Mouse (Mus musculus): ENCODE data around the gene Fam117b. TPM values are rescaled to one million over a fixed set of nuclear protein-coding genes. Genes with fewer than 3 reads are reported as not detected.

The Fam117b gene
- polyA plus RNA-seq, 1 experiment from 2014 or later, result 2.9 TPM

DNA sequence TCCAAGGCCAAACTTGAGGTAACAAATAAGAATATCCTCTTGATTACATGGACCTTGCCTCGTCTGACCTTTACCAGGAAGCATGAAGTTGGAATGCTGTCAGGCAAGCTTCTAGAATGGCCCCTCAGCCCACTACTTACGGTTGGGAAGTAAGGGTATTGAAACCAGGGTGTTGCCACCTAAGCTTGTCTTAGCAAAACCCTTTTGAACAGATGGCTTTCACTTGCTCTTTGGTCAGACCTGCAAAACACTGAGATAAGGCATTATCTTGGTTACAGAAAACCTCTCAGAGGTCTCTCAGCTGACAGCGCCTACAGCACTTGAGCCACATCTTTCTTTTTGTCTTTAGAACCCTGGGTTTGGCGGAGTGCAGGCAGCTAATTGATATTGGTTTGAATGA is 18.8 kb upstream of the Fam117b start:
- Histone ChIP-seq H3K4me2 (ENCODE audit: low read depth, low read length) (no peak overlapping the region), H3K4me3 (ENCODE audit: low read length) (no peak overlapping the region), H3K36me3 (ENCODE audit: control insufficient read depth, insufficient read depth) (no peaks in the 10 kb centered on the region), H3K9me3 (replicated peaks; ENCODE audit: control insufficient read depth, low read length) (no peaks in the 10 kb centered on the region), H3K4me1 (ENCODE audit: control insufficient read depth, insufficient read depth, low read length) (peaks cover 10% of the 10 kb centered on the region), H3K27me3 (ENCODE audit: control insufficient read depth, insufficient read depth, low read length) (no peaks in the 10 kb centered on the region), H3K27ac (ENCODE audit: low read length) (no peak overlapping the region), H3K9ac (ENCODE audit: low read length) (no peak overlapping the region)
- ATAC-seq (replicated peaks; ENCODE audit: extremely low read depth, insufficient read depth, low FRiP score), result no peak
- WGBS, result 59% methylated on average over 4 of the region's 4 CpGs

DNA sequence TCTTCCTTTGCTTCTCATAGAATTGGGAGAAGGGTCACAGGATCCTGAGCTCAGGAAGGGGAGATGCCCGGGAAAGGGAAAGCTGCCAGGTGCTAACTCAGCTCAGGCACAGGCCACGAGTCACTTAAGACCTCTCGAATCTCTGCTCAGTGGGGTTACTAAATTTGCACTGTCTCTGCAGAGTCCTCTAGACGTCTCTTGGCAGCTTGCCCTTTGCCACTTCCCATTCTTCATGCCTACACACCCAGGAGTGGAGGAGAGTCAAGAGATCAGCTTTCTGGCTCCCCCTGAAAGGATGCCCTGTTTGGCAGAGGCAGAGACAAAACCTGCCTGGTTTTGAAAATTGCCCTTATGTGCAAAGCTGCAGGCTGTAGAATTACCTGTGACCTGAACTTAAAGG is 17.4 kb upstream of the Fam117b start:
- no peak overlapping the region for H3K4me3 ChIP-seq (ENCODE audit: low read length)
- no peaks in the 10 kb centered on the region for H3K9me3 ChIP-seq (replicated peaks; ENCODE audit: control insufficient read depth, low read length)
- no peaks in the 10 kb centered on the region for H3K36me3 ChIP-seq (ENCODE audit: control insufficient read depth, insufficient read depth)
- no peak overlapping the region for H3K4me2 ChIP-seq (ENCODE audit: low read depth, low read length)
- H3K27me3 ChIP-seq (ENCODE audit: control insufficient read depth, insufficient read depth, low read length), result no peaks in the 10 kb centered on the region
- peak; percentile 61; the same call in 1 of the 2 replicates for ATAC-seq (replicated peaks; ENCODE audit: extremely low read depth, insufficient read depth, low FRiP score)
- H3K27ac ChIP-seq (ENCODE audit: low read length), result no peak overlapping the region
- WGBS, result 10% methylated on average over 4 of the region's 4 CpGs
- H3K4me1 ChIP-seq (ENCODE audit: control insufficient read depth, insufficient read depth, low read length), result peaks cover 17% of the 10 kb centered on the region
- H3K9ac ChIP-seq (ENCODE audit: low read length), result no peak overlapping the region

DNA sequence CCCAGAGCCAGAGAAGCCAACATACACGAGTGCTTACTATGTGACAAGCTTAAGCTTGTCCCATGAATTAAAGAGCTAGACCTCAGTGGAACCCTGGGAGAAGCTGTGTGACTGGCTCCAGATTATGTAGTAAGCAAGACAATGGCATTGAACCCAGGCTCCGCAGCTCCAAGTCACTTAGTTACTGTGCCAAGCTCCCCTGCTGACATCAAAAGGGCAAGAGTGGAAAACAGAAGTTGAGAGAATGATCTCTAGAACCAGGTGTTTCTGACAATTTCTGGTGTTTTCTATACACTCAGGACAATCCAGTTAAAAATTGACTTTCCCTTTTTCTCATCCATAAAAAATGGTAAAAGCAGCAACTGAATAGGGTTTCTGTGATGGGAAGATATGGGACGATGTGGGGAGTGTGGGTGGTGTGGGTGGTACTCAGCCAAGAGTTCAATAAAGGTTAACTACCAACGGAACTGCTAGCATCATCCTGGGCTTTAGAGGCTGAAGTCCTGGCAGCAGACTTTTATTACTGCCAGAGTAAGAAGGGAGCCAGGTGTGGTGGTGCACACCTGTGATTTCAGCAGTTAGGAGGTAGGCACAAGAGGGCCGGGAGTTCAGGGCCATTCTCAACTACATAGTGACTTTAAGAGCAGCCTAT is 15.5 kb upstream of the Fam117b start:
- H3K9ac ChIP-seq (ENCODE audit: low read length), result no peak overlapping the region
- no peaks in the 10 kb centered on the region for H3K27me3 ChIP-seq (ENCODE audit: control insufficient read depth, insufficient read depth, low read length)
- no peak for ATAC-seq (replicated peaks; ENCODE audit: extremely low read depth, insufficient read depth, low FRiP score)
- no peak overlapping the region for H3K4me2 ChIP-seq (ENCODE audit: low read depth, low read length)
- no peak overlapping the region for H3K4me3 ChIP-seq (ENCODE audit: low read length)
- no peak overlapping the region for H3K27ac ChIP-seq (ENCODE audit: low read length)
- 66% methylated on average over 5 of the region's 5 CpGs for WGBS
- H3K4me1 ChIP-seq (ENCODE audit: control insufficient read depth, insufficient read depth, low read length), result peaks cover 17% of the 10 kb centered on the region
- H3K36me3 ChIP-seq (ENCODE audit: control insufficient read depth, insufficient read depth), result no peaks in the 10 kb centered on the region
- no peaks in the 10 kb centered on the region for H3K9me3 ChIP-seq (replicated peaks; ENCODE audit: control insufficient read depth, low read length)

DNA sequence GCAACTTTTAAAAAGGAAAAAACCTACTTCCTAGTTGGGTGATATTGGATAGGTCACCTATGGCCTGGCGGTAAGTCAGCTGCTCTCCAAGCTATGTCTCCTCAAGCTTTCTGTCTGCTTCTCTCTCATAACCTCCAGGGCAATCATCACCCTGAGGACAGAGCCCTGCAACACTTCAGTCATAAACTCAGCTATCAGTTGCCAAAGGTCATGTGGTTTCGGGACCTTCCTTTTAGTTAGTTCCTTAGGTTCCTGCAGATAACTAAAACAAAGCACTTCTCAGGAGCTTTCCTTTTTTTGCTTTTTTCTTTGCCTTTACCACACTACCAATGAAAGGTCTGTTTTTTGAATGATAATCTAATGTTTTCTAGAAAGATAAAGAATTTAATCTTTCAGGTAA is 13.1 kb upstream of the Fam117b start:
- ATAC-seq (replicated peaks; ENCODE audit: extremely low read depth, insufficient read depth, low FRiP score), result no peak
- Histone ChIP-seq H3K9ac (ENCODE audit: low read length) (no peak overlapping the region), H3K36me3 (ENCODE audit: control insufficient read depth, insufficient read depth) (no peaks in the 10 kb centered on the region), H3K4me3 (ENCODE audit: low read length) (no peak overlapping the region), H3K9me3 (replicated peaks; ENCODE audit: control insufficient read depth, low read length) (no peaks in the 10 kb centered on the region), H3K4me2 (ENCODE audit: low read depth, low read length) (no peak overlapping the region), H3K27me3 (ENCODE audit: control insufficient read depth, insufficient read depth, low read length) (no peaks in the 10 kb centered on the region), H3K4me1 (ENCODE audit: control insufficient read depth, insufficient read depth, low read length) (peaks cover 17% of the 10 kb centered on the region), H3K27ac (ENCODE audit: low read length) (0 out of 2 replicates have a peak overlapping the region, but pooled peaks have one; percentile 13)
- 32% methylated on average over 2 of the region's 2 CpGs for WGBS

DNA sequence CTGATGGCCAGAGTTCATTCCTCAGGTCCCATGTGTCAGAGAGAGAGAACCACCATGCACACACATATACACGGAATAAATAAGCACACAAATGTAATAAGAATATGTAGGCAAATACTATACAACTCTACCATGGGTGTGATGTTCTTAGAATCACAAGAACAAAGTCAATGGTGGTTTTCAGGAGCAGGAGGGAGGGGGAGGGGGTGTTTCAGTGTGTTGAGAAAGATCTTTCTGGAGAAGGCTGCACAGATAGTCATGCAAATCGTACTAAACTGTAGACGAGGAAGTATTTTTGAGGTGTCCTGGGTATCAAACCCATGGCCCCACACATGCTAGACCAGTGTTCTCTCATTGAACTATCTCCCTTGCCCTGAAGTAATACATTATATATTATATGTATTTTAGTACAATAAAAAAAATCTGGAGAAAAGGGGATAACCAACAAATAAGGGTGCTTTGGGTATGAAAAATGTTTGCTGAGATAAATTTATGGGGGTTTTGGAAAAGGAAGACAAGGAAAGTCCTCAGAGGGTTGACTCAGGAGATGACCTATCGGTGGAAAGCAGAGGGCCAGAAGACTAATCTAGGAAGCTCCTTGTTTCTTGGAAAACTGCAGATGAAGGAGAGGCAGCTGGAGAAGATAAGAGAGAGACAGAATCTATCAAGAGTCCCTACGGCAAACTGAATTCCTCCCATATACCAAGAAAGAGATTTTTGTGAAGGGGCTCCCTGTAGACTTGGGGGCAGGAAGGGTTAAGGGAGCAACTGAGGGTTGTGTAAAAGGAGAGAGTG is 11.5 kb upstream of the Fam117b start:
- no peaks in the 10 kb centered on the region for H3K36me3 ChIP-seq (ENCODE audit: control insufficient read depth, insufficient read depth)
- no peak overlapping the region for H3K27ac ChIP-seq (ENCODE audit: low read length)
- no peak for ATAC-seq (replicated peaks; ENCODE audit: extremely low read depth, insufficient read depth, low FRiP score)
- no peak overlapping the region for H3K4me3 ChIP-seq (ENCODE audit: low read length)
- H3K4me2 ChIP-seq (ENCODE audit: low read depth, low read length), result no peak overlapping the region
- peaks cover 7% of the 10 kb centered on the region for H3K4me1 ChIP-seq (ENCODE audit: control insufficient read depth, insufficient read depth, low read length)
- H3K9me3 ChIP-seq (replicated peaks; ENCODE audit: control insufficient read depth, low read length), result no peaks in the 10 kb centered on the region
- 75% methylated on average over 5 of the region's 5 CpGs for whole genome bisulfite sequencing
- H3K9ac ChIP-seq (ENCODE audit: low read length), result no peak overlapping the region
- no peaks in the 10 kb centered on the region for H3K27me3 ChIP-seq (ENCODE audit: control insufficient read depth, insufficient read depth, low read length)

DNA sequence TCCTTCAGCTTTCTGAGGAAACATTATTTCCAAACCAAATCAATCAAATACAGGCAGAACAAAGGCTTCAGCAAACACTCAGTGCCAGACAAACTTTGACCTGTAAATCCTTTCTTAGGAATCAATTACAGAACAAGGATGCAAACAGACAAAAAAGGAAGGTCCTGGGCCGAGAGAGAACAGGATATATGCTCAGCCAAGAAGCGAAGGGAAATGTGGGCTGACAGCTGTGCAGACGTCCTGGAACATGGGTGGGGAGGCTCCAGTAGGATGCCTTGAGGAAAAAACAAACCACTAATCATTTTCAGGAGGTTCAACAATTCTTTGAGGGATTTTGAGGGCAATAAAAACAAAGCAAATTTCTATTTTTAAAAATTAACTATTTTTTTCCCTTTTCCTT is 10.2 kb upstream of the Fam117b start:
- H3K4me1 ChIP-seq (ENCODE audit: control insufficient read depth, insufficient read depth, low read length), result peaks cover 7% of the 10 kb centered on the region
- 36% methylated on average over 3 of the region's 3 CpGs for WGBS
- peak; percentile 58; the same call in 1 of the 2 replicates for ATAC-seq (replicated peaks; ENCODE audit: extremely low read depth, insufficient read depth, low FRiP score)
- no peak overlapping the region for H3K4me3 ChIP-seq (ENCODE audit: low read length)
- no peak overlapping the region for H3K9ac ChIP-seq (ENCODE audit: low read length)
- H3K9me3 ChIP-seq (replicated peaks; ENCODE audit: control insufficient read depth, low read length), result no peaks in the 10 kb centered on the region
- no peak overlapping the region for H3K4me2 ChIP-seq (ENCODE audit: low read depth, low read length)
- no peaks in the 10 kb centered on the region for H3K36me3 ChIP-seq (ENCODE audit: control insufficient read depth, insufficient read depth)
- H3K27ac ChIP-seq (ENCODE audit: low read length), result peak overlapping the region; percentile 66; the same call in 1 of the 2 replicates
- no peaks in the 10 kb centered on the region for H3K27me3 ChIP-seq (ENCODE audit: control insufficient read depth, insufficient read depth, low read length)

DNA sequence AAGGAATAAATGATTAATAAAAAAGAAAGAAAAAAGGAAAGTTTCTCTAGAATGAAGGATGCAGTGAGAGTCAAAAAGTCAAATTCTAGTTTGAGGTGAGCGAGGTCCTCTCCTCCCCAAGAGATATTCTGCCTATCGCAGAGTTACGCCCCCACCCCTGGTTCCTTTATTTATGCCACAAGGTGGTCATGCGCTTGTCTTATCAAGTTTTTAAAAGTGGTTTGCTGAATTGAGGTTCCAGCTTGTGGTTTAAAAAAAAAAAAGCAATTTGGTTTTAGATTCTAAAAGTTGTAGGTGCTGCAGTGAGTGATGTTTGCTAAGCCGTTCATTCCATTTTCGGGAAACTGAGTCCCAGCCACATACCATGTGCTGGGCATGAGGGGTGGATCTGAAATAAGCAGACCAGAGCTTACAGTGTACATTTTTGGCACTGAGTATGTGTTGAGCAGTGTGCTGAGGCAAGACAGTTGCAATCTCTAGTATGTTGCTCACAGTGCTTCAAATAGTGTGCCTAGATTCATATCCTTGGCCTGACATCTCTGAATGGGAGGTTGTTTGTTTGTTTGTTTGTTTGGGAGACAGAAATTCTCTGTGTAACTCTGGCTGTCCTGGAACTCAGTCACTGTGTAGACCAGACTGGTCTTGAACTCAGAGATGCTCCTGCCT is 8.0 kb upstream of the Fam117b start:
- Histone ChIP-seq H3K27me3 (ENCODE audit: control insufficient read depth, insufficient read depth, low read length) (no peaks in the 10 kb centered on the region), H3K9me3 (replicated peaks; ENCODE audit: control insufficient read depth, low read length) (no peaks in the 10 kb centered on the region), H3K4me1 (ENCODE audit: control insufficient read depth, insufficient read depth, low read length) (no peaks in the 10 kb centered on the region), H3K27ac (ENCODE audit: low read length) (no peak overlapping the region), H3K4me2 (ENCODE audit: low read depth, low read length) (no peak overlapping the region), H3K9ac (ENCODE audit: low read length) (no peak overlapping the region), H3K36me3 (ENCODE audit: control insufficient read depth, insufficient read depth) (no peaks in the 10 kb centered on the region), H3K4me3 (ENCODE audit: low read length) (no peak overlapping the region)
- ATAC-seq (replicated peaks; ENCODE audit: extremely low read depth, insufficient read depth, low FRiP score), result no peak
- whole genome bisulfite sequencing, result 85% methylated on average over 6 of the region's 6 CpGs

DNA sequence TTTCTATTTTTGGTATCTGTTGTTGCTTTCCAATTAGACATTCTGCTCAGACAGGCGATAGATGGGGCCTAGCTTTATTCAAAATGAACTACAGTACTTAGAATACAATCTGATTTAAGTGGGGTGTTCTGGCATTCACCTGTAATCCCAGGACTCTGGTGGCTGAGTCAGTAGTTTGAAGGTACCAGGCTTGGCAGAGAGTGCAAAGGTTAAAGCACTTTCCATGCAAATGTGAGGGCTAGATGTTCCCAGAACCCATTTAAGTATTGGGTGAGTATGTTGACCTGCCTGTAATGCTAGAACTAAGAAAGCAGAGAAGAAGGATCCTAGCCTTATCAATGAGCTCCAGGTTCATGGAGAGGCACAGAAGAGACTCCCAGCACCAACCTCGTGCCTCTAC is 6.9 kb upstream of the Fam117b start:
- no peaks in the 10 kb centered on the region for H3K36me3 ChIP-seq (ENCODE audit: control insufficient read depth, insufficient read depth)
- H3K9me3 ChIP-seq (replicated peaks; ENCODE audit: control insufficient read depth, low read length), result no peaks in the 10 kb centered on the region
- 67% methylated on average over 2 of the region's 2 CpGs for WGBS
- no peaks in the 10 kb centered on the region for H3K27me3 ChIP-seq (ENCODE audit: control insufficient read depth, insufficient read depth, low read length)
- H3K4me3 ChIP-seq (ENCODE audit: low read length), result no peak overlapping the region
- no peak for ATAC-seq (replicated peaks; ENCODE audit: extremely low read depth, insufficient read depth, low FRiP score)
- no peak overlapping the region for H3K4me2 ChIP-seq (ENCODE audit: low read depth, low read length)
- H3K4me1 ChIP-seq (ENCODE audit: control insufficient read depth, insufficient read depth, low read length), result no peaks in the 10 kb centered on the region
- no peak overlapping the region for H3K27ac ChIP-seq (ENCODE audit: low read length)
- no peak overlapping the region for H3K9ac ChIP-seq (ENCODE audit: low read length)
